Mouse (Mus musculus) frontal cortex, postnatal 25 days (tissue): ENCODE data around the gene Vmn1r58.
"Not testable (repeated sequence)": the region's sequence is repeated elsewhere in the genome, so short reads cannot be mapped to it uniquely, and the experiment has no call there.

Experiments
- DNase-seq, 2 experiments: peaks; one replicate each; pipeline ENCODE4 v3.0.0; 2022; ENCODE audit warnings: low spot score in 2 of 2

Gene Vmn1r58

DNA sequence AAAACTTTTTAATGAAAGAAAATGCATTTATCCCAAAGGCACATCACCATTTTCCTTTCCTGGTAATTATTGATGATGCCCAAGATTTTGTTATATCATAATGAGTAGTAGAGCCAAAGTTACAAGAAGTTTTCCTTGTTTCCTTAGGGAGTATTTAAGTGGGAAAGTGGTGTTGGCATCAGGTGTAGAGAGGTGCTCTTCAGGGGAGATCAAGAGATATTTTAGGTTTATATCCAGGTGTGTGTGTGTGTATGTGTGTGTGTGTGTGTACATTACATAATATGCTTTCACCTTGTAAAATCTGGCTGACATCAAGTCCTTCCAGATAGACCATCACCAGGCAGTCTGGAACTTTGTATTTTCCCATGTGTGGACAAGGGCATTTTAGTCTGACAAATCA lies at the start of gene Vmn1r58:
Vmn1r58 (minus strand) TSS at position 101 of the 400 bp plus-strand sequence.
- DNase-seq: not testable (repeated sequence)

GRCm38 (mm10) chr7:5456674-5457073 lies 43.5 kb upstream of the Vmn1r58 start, which contains the start of gene Vmn1r59:
Gene Vmn1r59, minus strand, starts transcription at chr7:5456774.
- no peak for DNase-seq

- DNase-seq: not testable (repeated sequence)
Observed at GRCm38 (mm10) chr7:5454011-5454410, 40.8 kb upstream of the Vmn1r58 start.

- DNase-seq: no peak
Observed at GRCm38 (mm10) chr7:5448627-5449026, 35.4 kb upstream of the Vmn1r58 start.

DNA sequence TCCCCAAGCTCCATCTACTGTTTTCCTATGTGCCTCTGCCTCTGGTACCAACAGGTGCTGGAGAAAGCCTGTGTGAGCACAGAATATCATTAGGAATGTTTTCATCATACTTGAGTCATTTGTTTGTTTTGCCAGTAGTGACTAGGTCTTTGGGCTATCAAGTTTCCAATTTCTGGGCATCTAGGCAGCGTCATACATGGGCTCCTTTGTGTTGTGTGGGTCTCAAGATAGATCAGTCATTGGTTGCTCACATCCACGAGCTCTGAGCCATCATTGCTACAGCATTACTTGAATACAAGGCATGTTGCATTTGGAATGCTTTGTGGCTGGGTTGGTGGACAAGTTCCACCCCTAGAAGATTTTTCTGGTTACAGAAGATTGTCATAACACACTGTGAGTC lies 7.0 kb downstream of the Vmn1r58 start:
- DNase-seq: no peak

- DNase-seq: no peak
Observed at GRCm38 (mm10) chr7:5366724-5367123, 46.5 kb downstream of the Vmn1r58 start.

- no peak for DNase-seq
Observed at GRCm38 (mm10) chr7:5363599-5363998, 49.6 kb downstream of the Vmn1r58 start.
